11 mouse cellular contexts compared by ENCODE assay signal in genomic region chr19:21329770-21330169, GRCm38 (mm10). TPM values are rescaled to one million over a fixed set of nuclear protein-coding genes. Genes with fewer than 3 reads are reported as not detected.
A peak's percentile ranks its signal among the peaks of the same experiment; 100 is the strongest.
DNase-seq lines count a peak whose midpoint lies in the region; ATAC-seq lines count a peak whose summit lies in the region.
"Had no signal": no experiment of that assay in that cellular context is flagged by ENCODE, and none has a peak within 500 bp of the region (broad histone marks: within the 10 kb centered on the region; RNA-seq: fewer than 3 reads in every experiment).

No protein-coding gene starts in this region.

- WGBS in kidney, embryonic 14.5 days, result 57% methylated on average over 5 of the region's 5 CpGs

- no peak overlapping the region for H3K4me3 ChIP-seq in kidney, embryonic 14.5 days (ENCODE audit: low read length)
- H3K4me3 ChIP-seq: embryonic facial prominence, embryonic 13.5 days; limb, embryonic 12.5 days; neural tube, embryonic 13.5 days had no signal

- no peaks in the 10 kb centered on the region for H3K27me3 ChIP-seq in kidney, embryonic 14.5 days (ENCODE audit: control insufficient read depth, insufficient read depth, low read length)
- H3K27me3 ChIP-seq: embryonic facial prominence, embryonic 13.5 days; limb, embryonic 12.5 days; neural tube, embryonic 13.5 days had no signal

- no peaks in the 10 kb centered on the region for H3K9me3 ChIP-seq in kidney, embryonic 14.5 days (ENCODE audit: control insufficient read depth, low read length)
- H3K9me3 ChIP-seq: embryonic facial prominence, embryonic 13.5 days; neural tube, embryonic 13.5 days had no signal

- no peak for ATAC-seq in kidney, embryonic 14.5 days (ENCODE audit: low FRiP score, low TSS enrichment)
- peak; percentile 81 for ATAC-seq in cerebellum, adult (ENCODE audit: insufficient number of reproducible peaks, low FRiP score, low TSS enrichment)
- no peak for ATAC-seq in CD4-positive, CD25-positive, alpha-beta regulatory T cell, adult 4 months

- no peak overlapping the region for H3K9ac ChIP-seq in kidney, embryonic 14.5 days (ENCODE audit: low read depth, low read length)
- H3K9ac ChIP-seq: embryonic facial prominence, embryonic 13.5 days; limb, embryonic 12.5 days; neural tube, embryonic 13.5 days had no signal

- H3K4me1 ChIP-seq in kidney, embryonic 14.5 days (ENCODE audit: control insufficient read depth, insufficient read depth, low read length), result no peaks in the 10 kb centered on the region
- H3K4me1 ChIP-seq: embryonic facial prominence, embryonic 13.5 days; limb, embryonic 12.5 days; neural tube, embryonic 13.5 days had no signal

- no peaks in the 10 kb centered on the region for H3K36me3 ChIP-seq in kidney, embryonic 14.5 days (ENCODE audit: control insufficient read depth, insufficient read depth, low read length)
- H3K36me3 ChIP-seq: embryonic facial prominence, embryonic 13.5 days; limb, embryonic 12.5 days; neural tube, embryonic 13.5 days had no signal

- no peak overlapping the region for H3K4me2 ChIP-seq in kidney, embryonic 14.5 days (replicated peaks; ENCODE audit: low read depth, low read length)
- H3K4me2 ChIP-seq: embryonic facial prominence, embryonic 13.5 days; limb, embryonic 12.5 days; neural tube, embryonic 13.5 days had no signal

- no peak overlapping the region for H3K27ac ChIP-seq in kidney, embryonic 14.5 days (ENCODE audit: low read depth, low read length)
- H3K27ac ChIP-seq: embryonic facial prominence, embryonic 13.5 days; limb, embryonic 12.5 days; neural tube, embryonic 13.5 days had no signal

- peak; percentile 82 for DNase-seq in kidney, adult 11 months
- DNase-seq in gastrocnemius, postnatal 10 days, result peak; percentile 70
- DNase-seq in layer of hippocampus, adult 9-10 months (ENCODE audit: low spot score), result peak; percentile 6
- DNase-seq in lung, postnatal 4 days, result peak; percentile 16 to 39
- no peak for DNase-seq in c-Kit-positive CD71-positive TER-119-positive erythroid progenitor cells, embryonic 14.5 days (ENCODE audit: low spot score)

RNA-seq across cellular contexts. Expression of gene Zfand5, which starts 57.7 kb away (rescaled TPM):
- 99.0 and 136 TPM in 2 replicates for polyA plus RNA-seq in kidney, embryonic 14.5 days (2014; fragmentation: Nextera tagmentation; extraction: Ambion mirVana)
- total RNA-seq in gastrocnemius, postnatal 10 days (2021), result 100 to 1,000 TPM; 174 to 176 TPM
- polyA plus RNA-seq in CD4-positive, CD25-positive, alpha-beta regulatory T cell, adult 4 months (2017; shearing (Covaris generic)), result 10 to 100 TPM; 12.1 to 14.8 TPM
